Mouse (Mus musculus): ENCODE measurements around the gene Il33.

GRCm38 (mm10) chr19:29917421-29917820 is 7.5 kb upstream of the Il33 start:
- no peak for TF ChIP-seq CTCF (IDR thresholded peaks at IDR 0.05; ENCODE audit: low read depth)
- TF ChIP-seq EP300 (IDR thresholded peaks at IDR 0.05; ENCODE audit: low read depth), result no peak
